Mouse (Mus musculus): Measurements from ENCODE around the gene Casp8ap2.

Gene Casp8ap2

GRCm38 (mm10) chr4:32615034-32615881 is at the start of gene Casp8ap2:
Casp8ap2 (plus strand) TSS chr4:32615451.
- DNase-seq (ENCODE audit: low spot score) = peak; percentile 100

- no peak for DNase-seq (ENCODE audit: low spot score)
These were observed 46.2 kb upstream of the Casp8ap2 start for GRCm38 (mm10) chr4:32569054-32569453.

- DNase-seq (ENCODE audit: low spot score) = peak; percentile 52
These were observed 45.0 kb upstream of the Casp8ap2 start for GRCm38 (mm10) chr4:32569995-32570938.

DNA sequence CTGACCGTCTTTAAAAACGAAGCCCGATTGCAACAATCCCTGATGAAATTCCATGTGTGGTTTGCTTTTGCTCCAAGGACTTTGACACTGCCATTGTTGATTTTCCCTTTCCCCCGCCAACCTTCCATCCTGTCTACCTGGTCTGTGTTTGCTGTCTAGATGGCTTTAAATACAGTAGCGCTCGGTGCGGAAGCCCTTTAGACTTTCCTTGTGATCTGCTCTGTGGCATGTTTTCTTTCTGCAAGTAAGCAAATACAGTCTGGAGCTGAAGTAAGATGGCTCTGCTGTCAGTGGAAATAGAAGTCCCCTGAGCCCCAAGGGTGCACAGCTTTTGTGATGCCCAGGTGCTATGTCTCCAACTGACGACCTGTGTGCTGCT is 44.3 kb upstream of the Casp8ap2 start:
- no peak for DNase-seq (ENCODE audit: low spot score)

DNA sequence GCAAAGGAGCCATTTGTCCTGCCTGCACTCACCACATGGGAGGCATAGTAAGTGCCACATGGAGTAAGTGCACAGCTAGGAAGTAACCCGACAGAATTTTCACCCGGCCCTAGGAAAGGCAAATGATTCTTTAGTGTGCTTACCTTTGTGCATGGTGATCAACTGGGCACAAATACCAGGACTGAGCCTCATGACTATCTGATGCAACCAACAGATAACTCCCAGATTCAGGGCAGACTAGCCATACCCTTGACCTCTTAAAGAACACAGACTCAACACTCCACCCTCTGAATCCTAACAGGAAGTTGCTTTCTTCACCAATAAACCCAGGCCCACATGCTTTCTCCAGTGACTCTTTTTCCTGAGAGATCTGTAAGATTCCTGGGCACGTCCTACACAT is 43.8 kb upstream of the Casp8ap2 start:
- DNase-seq (ENCODE audit: low spot score) = no peak

DNA sequence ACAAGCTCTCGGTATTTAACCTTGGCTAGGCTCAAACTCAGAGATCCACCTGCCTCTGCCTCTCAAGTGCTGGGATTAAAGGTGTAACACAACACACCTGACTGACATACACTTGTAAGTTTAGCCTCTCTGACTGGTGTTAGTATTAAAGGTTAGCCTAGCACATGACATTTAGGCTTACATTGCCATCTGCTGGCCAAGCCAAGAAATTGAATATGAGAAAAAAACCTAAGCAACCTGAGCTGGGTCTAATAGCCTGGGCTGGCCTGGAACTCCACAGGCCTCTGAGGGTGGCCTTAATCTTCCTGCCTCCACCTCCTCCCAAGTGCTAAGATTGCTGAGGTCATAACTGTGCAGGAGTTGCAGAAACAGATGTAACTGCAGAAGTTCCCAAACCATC is 43.1 kb upstream of the Casp8ap2 start:
- DNase-seq (ENCODE audit: low spot score) = peak; percentile 49

- DNase-seq (ENCODE audit: low spot score) = no peak
These were observed 41.7 kb upstream of the Casp8ap2 start for GRCm38 (mm10) chr4:32573586-32573985.

DNA sequence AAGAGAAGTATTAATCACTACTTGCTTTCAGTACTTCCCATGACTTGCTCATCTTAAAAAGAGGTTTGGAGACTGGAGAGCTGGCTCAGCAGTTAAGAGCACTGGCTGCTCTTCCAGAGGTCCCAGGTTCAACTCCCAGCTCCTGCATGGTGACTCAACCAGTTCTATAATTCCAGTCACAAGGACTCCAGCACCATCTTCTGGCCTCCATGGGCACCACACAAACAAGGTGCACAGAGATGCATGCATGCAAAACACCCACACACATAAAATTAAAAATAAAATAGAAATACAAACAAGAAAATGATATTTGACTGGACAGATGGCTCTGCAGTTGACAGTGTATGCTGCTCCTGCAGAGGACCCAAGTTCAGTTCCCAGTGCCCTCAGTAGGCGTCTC is 40.6 kb upstream of the Casp8ap2 start:
- no peak for DNase-seq (ENCODE audit: low spot score)

GRCm38 (mm10) chr4:32575165-32575564 is 40.1 kb upstream of the Casp8ap2 start:
- no peak for DNase-seq (ENCODE audit: low spot score)

DNA sequence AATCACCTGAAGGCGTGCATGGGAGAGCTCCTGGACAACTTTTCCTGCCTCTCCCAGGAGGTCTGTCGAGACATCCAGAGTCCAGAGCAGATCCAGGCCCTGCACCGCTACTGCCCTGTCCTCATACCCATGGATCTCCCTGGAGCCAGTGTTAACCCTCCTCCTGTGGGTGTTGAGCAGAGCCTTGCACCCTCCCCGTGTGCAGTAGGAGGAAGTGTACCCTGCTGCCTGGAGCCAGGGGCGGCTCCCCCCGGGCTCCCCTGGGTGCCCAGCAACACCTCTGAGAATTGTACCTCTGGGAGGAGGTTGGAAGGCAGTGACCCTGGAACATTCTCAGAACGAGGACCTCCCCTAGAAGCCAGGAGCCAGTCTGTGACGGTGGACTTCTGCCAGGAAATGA is 35.4 kb upstream of the Casp8ap2 start:
- no peak for DNase-seq (ENCODE audit: low spot score)

DNA sequence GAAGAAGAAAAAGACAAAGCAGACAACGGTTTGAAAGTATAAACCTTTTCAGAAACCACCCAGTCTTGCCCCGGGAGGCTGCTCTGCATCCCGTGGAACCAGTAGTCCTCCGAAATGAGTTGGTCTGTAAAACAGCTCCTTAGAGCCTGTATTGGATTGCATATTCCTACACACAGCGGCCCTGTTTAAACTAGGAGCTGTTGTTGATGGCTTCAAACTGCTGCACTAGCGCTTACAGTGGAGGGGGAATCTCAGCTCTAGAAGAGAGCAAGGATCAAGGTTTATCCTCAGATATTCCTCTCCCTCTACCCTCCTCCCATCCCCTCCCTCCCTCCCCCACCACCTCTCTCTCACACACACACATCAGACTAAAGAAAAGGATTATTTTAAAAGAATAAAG is 31.1 kb upstream of the Casp8ap2 start:
- DNase-seq (ENCODE audit: low spot score) = no peak

DNA sequence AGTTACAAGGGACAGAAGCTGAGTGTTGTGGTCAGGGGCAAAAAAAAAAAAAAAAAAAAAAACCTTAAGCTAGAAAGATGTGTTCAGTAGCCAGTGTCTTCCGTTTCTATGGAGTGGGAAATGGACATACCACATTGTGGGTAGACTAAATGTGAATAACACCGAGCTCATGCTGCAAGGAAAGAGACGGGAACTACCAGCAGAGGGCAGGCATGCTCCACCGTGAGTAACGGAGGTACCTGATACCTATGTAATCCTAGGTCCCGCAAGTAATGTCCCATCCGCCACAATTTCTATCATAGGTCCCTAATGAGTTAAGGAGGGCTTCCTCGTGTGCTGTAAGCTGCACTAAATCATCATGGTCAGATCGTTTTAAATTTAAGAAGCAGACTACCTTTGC is 28.7 kb upstream of the Casp8ap2 start:
- peak; percentile 42 for DNase-seq (ENCODE audit: low spot score)

GRCm38 (mm10) chr4:32587543-32587942 is 27.7 kb upstream of the Casp8ap2 start:
- no peak for DNase-seq (ENCODE audit: low spot score)

DNA sequence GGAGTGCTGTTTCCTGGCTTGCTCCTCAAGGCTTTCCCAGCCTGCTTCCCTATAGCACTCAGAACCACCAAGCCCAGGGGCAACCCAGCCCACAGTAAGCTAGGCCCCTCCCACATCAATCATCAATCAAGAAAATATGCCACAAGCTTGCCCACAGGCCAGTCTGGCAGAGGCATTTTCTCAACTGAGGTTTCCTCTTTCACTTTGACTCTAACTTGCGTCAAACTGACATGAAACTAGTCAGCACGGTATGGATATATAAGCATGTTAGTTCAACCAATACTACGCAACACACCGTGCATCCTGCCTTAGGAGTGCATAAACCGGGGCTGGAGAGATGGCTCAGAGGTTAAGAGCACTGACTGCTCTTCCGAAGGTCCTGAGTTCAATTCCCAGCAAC is 27.0 kb upstream of the Casp8ap2 start:
- no peak for DNase-seq (ENCODE audit: low spot score)

GRCm38 (mm10) chr4:32601135-32601534 is 14.1 kb upstream of the Casp8ap2 start:
- no peak for DNase-seq (ENCODE audit: low spot score)

DNA sequence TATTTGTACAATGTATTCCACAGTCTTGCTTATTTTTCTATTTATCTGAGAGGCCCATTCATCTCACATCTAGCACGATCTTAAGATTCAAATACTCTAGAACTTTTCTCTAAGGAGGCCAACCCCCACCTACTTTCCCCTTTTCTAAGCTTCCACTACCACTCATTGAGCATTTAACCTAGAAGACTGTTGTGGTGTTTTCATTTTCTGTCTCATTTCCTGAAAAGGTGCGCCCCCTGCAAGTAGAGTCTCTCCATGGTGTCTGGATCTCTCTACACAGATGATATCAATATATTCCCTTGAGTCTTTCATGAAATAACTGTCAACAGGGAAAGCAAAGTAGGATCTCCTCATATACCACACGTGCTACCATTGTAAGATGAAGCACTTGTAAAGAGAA is 12.6 kb upstream of the Casp8ap2 start, which contains the start of gene Gja10:
Gja10 (minus strand) TSS at position 101 of the 400 bp plus-strand sequence.
- no peak for DNase-seq (ENCODE audit: low spot score)

GRCm38 (mm10) chr4:32621637-32622036 is 6.4 kb downstream of the Casp8ap2 start:
- DNase-seq (ENCODE audit: low spot score) = no peak

GRCm38 (mm10) chr4:32651669-32652068 is 36.4 kb downstream of the Casp8ap2 start:
- no peak for DNase-seq (ENCODE audit: low spot score)

- DNase-seq (ENCODE audit: low spot score) = no peak
These were observed 41.1 kb downstream of the Casp8ap2 start for GRCm38 (mm10) chr4:32656146-32656904.

- DNase-seq (ENCODE audit: low spot score) = peak; percentile 97
These were observed 41.8 kb downstream of the Casp8ap2 start, which contains the start of gene Mdn1 for GRCm38 (mm10) chr4:32656918-32657662. Mdn1 (plus strand) TSS chr4:32657119.

DNA sequence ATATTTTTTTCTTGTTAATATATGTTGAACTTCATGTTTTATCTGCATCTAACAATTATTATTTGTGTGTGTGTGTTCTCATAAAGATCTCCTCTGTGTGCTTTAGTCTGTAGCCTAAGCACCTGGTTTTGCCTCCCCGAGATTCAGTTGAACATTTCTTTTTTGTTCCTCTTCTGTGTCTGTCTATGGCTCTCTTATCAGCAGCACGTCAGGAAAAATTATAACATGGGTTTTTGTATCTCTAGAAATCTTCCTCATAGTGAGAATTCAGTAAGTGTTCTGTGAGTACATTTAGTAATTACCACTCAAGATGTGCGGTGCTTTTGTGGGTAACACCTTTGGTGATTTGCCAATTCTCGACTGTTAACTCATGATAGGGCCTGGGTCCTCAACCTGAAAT is 50.6 kb downstream of the Casp8ap2 start:
- DNase-seq (ENCODE audit: low spot score) = no peak
